Mouse (Mus musculus) bone marrow macrophage, adult 2 months (primary cell): ENCODE measurements at regions not wholly inside any gene's neighbourhood (a gene's known extent, or its start where the extent isn't known, plus 50 kb on each side); places are given as distances from the start of the nearest gene placed in this dataset.
A peak's percentile ranks its signal among the peaks of the same experiment; 100 is the strongest.

Source experiments
- H3K27ac ChIP-seq: 2 replicates; pipeline ENCODE4 v1.5.1; 2012; ENCODE audit warnings: low read depth, low read length; ENCODE audit not compliant: insufficient read depth
- H3K4me1 ChIP-seq: 2 replicates; pipeline ENCODE4 v1.6.1; 2012; ENCODE audit warnings: low read length; ENCODE audit not compliant: control insufficient read depth, insufficient read depth
- H3K4me3 ChIP-seq: 2 replicates; pipeline ENCODE4 v1.5.1; 2012; ENCODE audit warnings: mild to moderate bottlenecking, low read length, moderate library complexity; ENCODE audit not compliant: insufficient read depth
- CTCF ChIP-seq: IDR thresholded peaks from 2 replicates; pipeline ENCODE4 v1.5.1; 2012; ENCODE audit warnings: low read depth, mild to moderate bottlenecking, low read length, moderate library complexity
- POLR2A ChIP-seq: IDR thresholded peaks from 2 replicates; pipeline ENCODE4 v1.6.1; 2012; ENCODE audit warnings: mild to moderate bottlenecking, low read depth, low read length, borderline replicate concordance

GRCm38 (mm10) chr2:160075694-160076093 is 258.3 kb downstream of the Gm826 start:
- no peak for TF ChIP-seq POLR2A
- no peak for TF ChIP-seq CTCF
- H3K4me1 ChIP-seq, result peaks cover 12% of the 10 kb centered on the region
- no peak overlapping the region for H3K4me3 ChIP-seq
- H3K27ac ChIP-seq, result no peak overlapping the region

GRCm38 (mm10) chr2:160070441-160070840 is 263.5 kb downstream of the Gm826 start:
- Histone ChIP-seq H3K27ac (peak overlapping the region; percentile 95), H3K4me1 (peaks cover 42% of the 10 kb centered on the region), H3K4me3 (no peak overlapping the region)
- TF ChIP-seq POLR2A, result no peak
- no peak for TF ChIP-seq CTCF

- Histone ChIP-seq H3K4me3 (no peak overlapping the region), H3K4me1 (peaks cover 42% of the 10 kb centered on the region), H3K27ac (peak overlapping the region; percentile 86)
- no peak for TF ChIP-seq POLR2A
- no peak for TF ChIP-seq CTCF
Observed at GRCm38 (mm10) chr2:160068772-160069171, 265.2 kb downstream of the Gm826 start.

- Histone ChIP-seq H3K4me3 (no peak overlapping the region), H3K27ac (peak overlapping the region; percentile 47), H3K4me1 (peaks cover 42% of the 10 kb centered on the region)
- TF ChIP-seq POLR2A, result no peak
- TF ChIP-seq CTCF, result no peak
Observed at GRCm38 (mm10) chr2:160067904-160068303, 266.1 kb downstream of the Gm826 start.

- Histone ChIP-seq H3K27ac (peak overlapping the region; percentile 47), H3K4me1 (peaks cover 39% of the 10 kb centered on the region), H3K4me3 (no peak overlapping the region)
- no peak for TF ChIP-seq CTCF
- no peak for TF ChIP-seq POLR2A
Observed at GRCm38 (mm10) chr2:160066491-160067303, 267.3 kb downstream of the Gm826 start.

- no peak overlapping the region for H3K4me3 ChIP-seq
- H3K4me1 ChIP-seq, result peaks cover 41% of the 10 kb centered on the region
- peak; percentile 26; the same call in 1 of the 2 replicates for TF ChIP-seq CTCF
- TF ChIP-seq POLR2A, result no peak
- no peak overlapping the region for H3K27ac ChIP-seq
Observed at GRCm38 (mm10) chr2:160062148-160062937, 271.6 kb downstream of the Gm826 start.

GRCm38 (mm10) chr2:160060091-160060490 is 273.9 kb downstream of the Gm826 start:
- Histone ChIP-seq H3K4me3 (no peak overlapping the region), H3K4me1 (peaks cover 34% of the 10 kb centered on the region), H3K27ac (peak overlapping the region; percentile 87)
- TF ChIP-seq CTCF (no peak), POLR2A (no peak)

- peaks cover 34% of the 10 kb centered on the region for H3K4me1 ChIP-seq
- TF ChIP-seq POLR2A (no peak), CTCF (no peak)
- H3K27ac ChIP-seq, result 0 out of 2 replicates have a peak overlapping the region, but pooled peaks have one; percentile 2
- H3K4me3 ChIP-seq, result no peak overlapping the region
Observed at GRCm38 (mm10) chr2:160057211-160057610, 276.8 kb downstream of the Gm826 start.

GRCm38 (mm10) chr2:160054411-160054810 is 279.6 kb downstream of the Gm826 start:
- Histone ChIP-seq H3K4me1 (peaks cover 22% of the 10 kb centered on the region), H3K27ac (no peak overlapping the region), H3K4me3 (no peak overlapping the region)
- TF ChIP-seq CTCF (no peak), POLR2A (no peak)

GRCm38 (mm10) chr2:160048286-160048685 is 285.7 kb downstream of the Gm826 start:
- Histone ChIP-seq H3K4me3 (no peak overlapping the region), H3K4me1 (peaks cover 31% of the 10 kb centered on the region), H3K27ac (peak overlapping the region; percentile 17; the same call in 1 of the 2 replicates)
- TF ChIP-seq POLR2A (no peak), CTCF (no peak)
